Mouse (Mus musculus) midbrain, embryonic 14.5 days (tissue): ENCODE results near the gene Icam5. TPM values are rescaled to one million over a fixed set of nuclear protein-coding genes. Genes with fewer than 3 reads are reported as not detected.

Experiments used
- ATAC-seq: fragments of 200-750 bp; cut with Nextera tagmentation; 2 replicates; pipeline ENCODE4 v1.8.0; 2017; ENCODE audit warnings: moderate number of reproducible peaks, moderate library complexity; ENCODE audit not compliant: low FRiP score, low TSS enrichment
- DNase-seq: peaks from one replicate; pipeline ENCODE4 v3.0.0-alpha.2; 2015
- H3K27ac ChIP-seq: fragments of 300-500 bp; sonication (generic); replicated peaks from 2 replicates; pipeline ENCODE4 v1.5.1; 2014; ENCODE audit warnings: mild to moderate bottlenecking, low read depth, low read length, moderate library complexity
- H3K27me3 ChIP-seq: fragments of 300-500 bp; sonication (generic); 2 replicates; pipeline ENCODE4 v1.6.1; 2014; ENCODE audit warnings: low read length, control low read depth, mixed read lengths; ENCODE audit not compliant: control insufficient read depth, insufficient read depth
- H3K36me3 ChIP-seq: fragments of 300-500 bp; sonication (generic); 2 replicates; pipeline ENCODE4 v1.6.1; 2014; ENCODE audit warnings: low read length, control low read depth; ENCODE audit not compliant: control insufficient read depth, insufficient read depth
- H3K4me1 ChIP-seq: fragments of 300-500 bp; sonication (generic); 2 replicates; pipeline ENCODE4 v1.6.1; 2014; ENCODE audit warnings: mild to moderate bottlenecking, antibody characterized with exemption, low read length, control low read depth; ENCODE audit not compliant: control insufficient read depth, insufficient read depth
- H3K4me2 ChIP-seq: fragments of 300-500 bp; sonication (generic); 2 replicates; pipeline ENCODE4 v1.6.1; 2014; ENCODE audit warnings: mild to moderate bottlenecking, low read length, moderate library complexity
- H3K4me3 ChIP-seq: fragments of 300-500 bp; sonication (generic); replicated peaks from 2 replicates; pipeline ENCODE4 v1.5.1; 2014; ENCODE audit warnings: low read depth, low read length
- H3K9ac ChIP-seq: fragments of 300-500 bp; sonication (generic); replicated peaks from 2 replicates; pipeline ENCODE4 v1.6.1; 2014; ENCODE audit warnings: mild to moderate bottlenecking, low read length, moderate library complexity
- H3K9me3 ChIP-seq: fragments of 300-500 bp; sonication (generic); 2 replicates; pipeline ENCODE4 v1.6.1; 2016; ENCODE audit warnings: low read length, control low read depth, mixed read lengths; ENCODE audit not compliant: control insufficient read depth
- WGBS: fragments of 180-500 bp; shearing (Covaris S2); extraction: QIAGEN DNeasy Blood & Tissue Kit; methylation state at CpG from one replicate; pipeline ENCODE4 v1.1.7; 2014; 5-methylcytosine and 5-hydroxymethylcytosine counted together
- polyA plus RNA-seq: library from polyadenylated mRNA; unstranded; fragments of >200 nt; fragmentation: Nextera tagmentation; extraction: Ambion mirVana; gene quantifications from 2 replicates; pipeline ENCODE4 v1.2.1, GENCODE M21; 2014

Gene Icam5
- polyA plus RNA-seq, 1 experiment from 2014 or later = 0.71 TPM

DNA sequence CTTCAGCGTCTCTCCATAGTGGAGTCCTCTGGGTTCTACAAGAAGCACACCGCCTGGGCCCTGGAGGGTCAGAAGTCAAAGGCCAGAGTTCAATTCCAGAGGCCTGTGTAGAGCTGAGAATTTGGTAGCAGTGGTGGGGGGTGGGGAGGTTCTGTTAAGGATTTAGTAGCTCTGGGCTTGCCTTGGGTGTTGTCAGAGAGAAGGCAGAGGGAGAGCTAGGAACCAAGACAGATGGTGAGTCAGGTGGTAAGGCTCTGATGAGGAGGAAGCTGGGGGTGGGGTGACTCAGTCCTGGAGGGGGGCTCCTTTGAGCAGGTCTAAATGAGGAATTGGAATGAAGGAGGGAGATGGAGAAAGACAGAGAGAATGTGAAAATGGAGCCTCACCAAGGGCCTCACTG lies 31.1 kb downstream of the Icam5 start:
- H3K4me3 ChIP-seq = no peak overlapping the region
- H3K9ac ChIP-seq = no peak overlapping the region
- no peaks in the 10 kb centered on the region for H3K27me3 ChIP-seq
- no peaks in the 10 kb centered on the region for H3K9me3 ChIP-seq
- H3K4me2 ChIP-seq = no peak overlapping the region
- peaks cover 48% of the 10 kb centered on the region for H3K36me3 ChIP-seq
- no peak overlapping the region for H3K27ac ChIP-seq
- WGBS = 92% methylated on average over 2 of the region's 2 CpGs
- no peaks in the 10 kb centered on the region for H3K4me1 ChIP-seq
- DNase-seq (no peak), ATAC-seq (no peak)

DNA sequence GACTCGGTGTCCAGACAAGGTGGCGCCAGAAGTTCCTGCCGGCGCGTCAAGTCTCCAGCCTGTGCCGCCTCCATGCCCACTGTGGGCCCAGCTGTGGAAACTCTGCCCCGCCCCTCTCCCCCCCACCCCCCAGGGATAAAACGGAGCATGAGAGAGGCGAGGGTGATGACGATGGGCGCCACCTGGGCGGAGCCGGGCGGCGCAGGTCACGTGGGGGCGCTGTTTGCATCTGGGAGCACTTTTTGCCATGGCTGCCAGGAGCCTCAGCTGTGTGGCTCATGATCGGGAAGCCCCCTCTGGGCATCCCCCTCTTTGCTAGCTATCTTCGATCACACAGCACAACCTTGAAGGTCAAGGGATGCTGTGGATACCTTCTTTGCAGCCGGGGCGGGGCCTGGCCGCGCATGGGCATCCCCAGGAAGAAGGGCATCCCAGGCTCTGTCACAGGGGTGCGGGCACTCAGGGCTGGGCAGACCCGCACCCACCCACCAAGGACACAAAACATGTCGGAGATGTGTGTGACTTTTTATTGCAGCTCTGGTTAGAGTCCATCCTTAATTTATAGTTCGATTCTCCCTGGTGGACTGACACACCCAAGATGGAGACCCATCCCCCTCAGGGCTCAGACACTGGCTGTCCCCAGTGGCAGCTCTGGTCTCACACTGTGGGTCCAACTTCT lies 35.3 kb downstream of the Icam5 start, which contains the start of gene Zglp1:
Gene Zglp1, minus strand, starts transcription at position 88 of the 679 bp plus-strand sequence.
- 85% methylated on average over 27 of the region's 27 CpGs for WGBS
- H3K9me3 ChIP-seq = no peaks in the 10 kb centered on the region
- no peak for DNase-seq
- H3K36me3 ChIP-seq = peaks cover 46% of the 10 kb centered on the region
- no peak within 1 kb of the TSS for H3K27ac ChIP-seq
- ATAC-seq = no peak
- H3K4me3 ChIP-seq = no peak within 1 kb of the TSS
- H3K27me3 ChIP-seq = no peaks in the 10 kb centered on the region
- H3K4me2 ChIP-seq = no peak within 1 kb of the TSS
- no peak within 1 kb of the TSS for H3K9ac ChIP-seq
- peaks cover 1% of the 10 kb centered on the region; the same call in 1 of the 2 replicates for H3K4me1 ChIP-seq

DNA sequence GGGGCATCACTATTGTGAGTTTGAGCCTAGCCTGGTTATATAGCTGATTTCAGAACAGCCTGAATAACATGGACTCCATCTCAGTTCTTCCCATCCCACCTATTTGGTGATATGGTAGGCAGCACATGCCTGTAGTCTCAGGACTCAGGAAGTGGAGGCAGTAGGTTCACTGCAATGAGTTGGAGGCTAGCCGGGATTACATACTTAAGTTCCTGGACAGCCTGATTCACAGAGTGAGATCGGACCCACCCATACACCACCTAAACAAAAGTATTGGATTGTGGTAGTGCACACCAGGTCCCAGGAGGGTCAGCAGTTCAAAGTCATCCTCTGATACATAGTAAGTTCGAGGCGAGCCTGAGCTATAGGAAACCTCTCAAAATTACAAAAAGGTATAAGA lies 40.8 kb downstream of the Icam5 start:
- ATAC-seq (no peak), DNase-seq (no peak)
- Histone ChIP-seq H3K9ac (peak overlapping the region; percentile 85), H3K36me3 (peaks cover 34% of the 10 kb centered on the region), H3K27ac (no peak overlapping the region; the same call in 1 of the 2 replicates), H3K4me2 (peak overlapping the region; percentile 93), H3K4me3 (peak overlapping the region; percentile 86), H3K27me3 (no peaks in the 10 kb centered on the region), H3K9me3 (no peaks in the 10 kb centered on the region), H3K4me1 (peaks cover 8% of the 10 kb centered on the region; the same call in 1 of the 2 replicates)
- WGBS = 22% methylated on average over 4 of the region's 4 CpGs

DNA sequence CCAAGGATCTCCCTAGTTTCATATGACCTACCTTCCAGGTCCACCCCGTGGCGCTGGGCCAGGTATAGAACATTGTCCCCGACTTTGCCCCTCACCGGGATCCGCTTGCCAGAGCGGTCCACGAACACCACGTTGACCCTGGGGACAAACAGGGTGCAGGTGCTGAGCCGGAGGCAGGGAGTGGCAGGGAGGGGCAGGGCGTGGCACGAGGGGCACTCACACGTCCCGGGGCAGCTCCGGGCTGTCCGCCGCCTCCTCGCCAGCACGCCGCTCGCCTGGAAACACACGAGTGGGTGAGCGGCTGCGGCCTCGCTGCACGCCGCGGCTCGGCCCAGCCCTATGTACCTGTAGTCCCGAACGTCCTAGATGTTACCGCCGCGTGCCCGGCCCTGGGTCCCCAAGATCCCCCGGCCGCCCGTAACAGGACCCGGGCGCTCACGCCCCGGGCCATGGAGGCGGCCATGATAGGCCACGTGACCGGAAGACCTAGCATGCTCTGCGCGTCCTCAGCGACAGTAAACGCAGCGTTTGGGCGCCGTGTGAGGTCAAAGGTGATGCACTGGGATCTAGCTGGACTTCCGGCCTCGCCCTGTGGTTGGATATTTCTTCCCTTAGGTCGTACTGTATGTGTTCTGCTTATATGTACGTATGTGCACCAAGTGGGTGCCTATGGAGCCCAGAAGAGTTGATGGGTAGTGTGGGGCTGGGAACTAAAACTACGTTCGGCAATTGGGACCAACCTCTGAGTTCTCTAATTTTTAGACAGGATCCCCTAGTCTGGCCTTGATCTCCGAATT lies 41.4 kb downstream of the Icam5 start, which contains the start of the genes Gm49373 and Fdx1l:
Gene Gm49373, minus strand, starts transcription at position 53 of the 797 bp plus-strand sequence.
Gene Fdx1l, minus strand, starts transcription at position 571 of the 797 bp plus-strand sequence.
- H3K27me3 ChIP-seq = no peaks in the 10 kb centered on the region
- DNase-seq (peak; percentile 95), ATAC-seq (peak; percentile 94)
- H3K4me1 ChIP-seq = peaks cover 8% of the 10 kb centered on the region; the same call in 1 of the 2 replicates
- peak within 1 kb of the TSS; percentile 60 for H3K27ac ChIP-seq
- H3K9me3 ChIP-seq = no peaks in the 10 kb centered on the region
- peaks cover 35% of the 10 kb centered on the region for H3K36me3 ChIP-seq
- whole genome bisulfite sequencing = 3% methylated on average over 58 of the region's 58 CpGs
- H3K9ac ChIP-seq = peak within 1 kb of the TSS; percentile 85
- peak within 1 kb of the TSS; percentile 93 for H3K4me2 ChIP-seq
- peak within 1 kb of the TSS; percentile 86 for H3K4me3 ChIP-seq

DNA sequence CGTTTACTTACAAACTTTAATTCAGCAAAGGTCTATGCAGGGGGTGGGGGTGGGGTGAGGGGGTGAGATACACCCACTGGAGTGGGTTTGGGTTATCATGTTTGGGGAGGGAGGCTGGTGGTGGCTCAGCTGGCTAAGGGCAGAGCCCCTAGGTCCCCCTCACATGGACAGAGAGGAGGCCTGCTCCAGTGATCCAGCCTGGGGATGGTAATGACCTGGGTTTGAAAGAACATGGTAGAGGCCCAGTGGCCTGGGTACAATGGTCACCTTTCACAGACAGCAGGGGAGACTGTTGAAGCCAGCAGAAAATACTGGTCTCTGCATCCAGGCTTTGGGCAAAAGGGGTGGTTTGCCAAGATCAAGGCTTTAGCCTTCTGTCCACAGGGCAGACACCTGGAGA lies 42.3 kb downstream of the Icam5 start:
- Histone ChIP-seq H3K27ac (no peak overlapping the region), H3K9ac (no peak overlapping the region), H3K36me3 (peaks cover 44% of the 10 kb centered on the region), H3K4me3 (no peak overlapping the region), H3K4me2 (no peak overlapping the region), H3K9me3 (no peaks in the 10 kb centered on the region), H3K27me3 (no peaks in the 10 kb centered on the region), H3K4me1 (peaks cover 8% of the 10 kb centered on the region; the same call in 1 of the 2 replicates)
- no peak for DNase-seq
- WGBS = 90% methylated on average over 1 of the region's 1 CpGs
- no peak for ATAC-seq

DNA sequence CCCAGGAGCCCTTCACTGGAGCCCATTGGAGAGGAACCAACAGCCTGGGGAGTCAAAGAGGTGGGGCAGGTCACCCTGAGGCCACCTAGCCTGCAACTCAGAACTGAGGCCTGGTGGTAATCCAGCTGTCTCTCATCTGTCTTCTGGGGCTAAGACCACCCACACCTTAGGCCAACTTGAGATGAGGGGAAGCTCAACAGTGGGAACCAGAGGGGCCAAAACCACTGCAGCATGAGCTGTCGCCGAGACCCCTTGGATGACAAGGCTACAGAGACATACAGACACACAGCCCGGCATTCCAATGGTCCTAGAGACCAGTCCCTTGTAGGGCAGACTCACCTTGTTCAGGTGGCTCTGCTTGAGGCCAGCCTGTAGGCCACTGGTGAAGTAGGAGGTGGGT lies 43.8 kb downstream of the Icam5 start:
- H3K4me1 ChIP-seq = peaks cover 8% of the 10 kb centered on the region; the same call in 1 of the 2 replicates
- WGBS = 95% methylated on average over 3 of the region's 3 CpGs
- H3K4me2 ChIP-seq = no peak overlapping the region
- no peaks in the 10 kb centered on the region for H3K9me3 ChIP-seq
- H3K9ac ChIP-seq = no peak overlapping the region
- H3K27ac ChIP-seq = no peak overlapping the region
- no peaks in the 10 kb centered on the region for H3K27me3 ChIP-seq
- peaks cover 59% of the 10 kb centered on the region for H3K36me3 ChIP-seq
- no peak overlapping the region for H3K4me3 ChIP-seq
- ATAC-seq (no peak), DNase-seq (no peak)

DNA sequence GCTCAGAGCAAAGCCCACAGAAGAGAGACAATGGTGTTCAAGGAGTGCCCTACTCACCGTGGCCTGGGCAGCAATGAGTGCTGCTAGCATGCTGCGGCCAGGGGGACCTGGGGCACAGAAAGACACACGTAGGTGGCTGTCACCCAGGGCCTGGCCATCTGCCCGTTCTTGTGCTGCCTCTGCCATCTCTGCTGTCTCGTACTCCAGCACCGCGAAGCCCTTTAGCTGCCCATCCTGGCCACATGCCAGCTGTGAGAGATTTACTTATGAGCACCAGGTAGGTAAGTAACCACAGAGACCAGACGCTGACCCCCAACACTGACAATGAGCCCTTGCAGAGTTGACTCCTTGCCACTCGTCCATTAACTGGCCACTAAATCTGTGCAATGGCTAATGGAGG lies 49.3 kb downstream of the Icam5 start:
- DNase-seq (no peak), ATAC-seq (no peak)
- H3K4me3 ChIP-seq = no peak overlapping the region
- H3K27me3 ChIP-seq = no peaks in the 10 kb centered on the region
- H3K9me3 ChIP-seq = no peaks in the 10 kb centered on the region
- no peak overlapping the region for H3K4me2 ChIP-seq
- H3K36me3 ChIP-seq = peaks cover 94% of the 10 kb centered on the region
- WGBS = 90% methylated on average over 9 of the region's 9 CpGs
- no peak overlapping the region for H3K27ac ChIP-seq
- H3K4me1 ChIP-seq = no peaks in the 10 kb centered on the region
- no peak overlapping the region for H3K9ac ChIP-seq

DNA sequence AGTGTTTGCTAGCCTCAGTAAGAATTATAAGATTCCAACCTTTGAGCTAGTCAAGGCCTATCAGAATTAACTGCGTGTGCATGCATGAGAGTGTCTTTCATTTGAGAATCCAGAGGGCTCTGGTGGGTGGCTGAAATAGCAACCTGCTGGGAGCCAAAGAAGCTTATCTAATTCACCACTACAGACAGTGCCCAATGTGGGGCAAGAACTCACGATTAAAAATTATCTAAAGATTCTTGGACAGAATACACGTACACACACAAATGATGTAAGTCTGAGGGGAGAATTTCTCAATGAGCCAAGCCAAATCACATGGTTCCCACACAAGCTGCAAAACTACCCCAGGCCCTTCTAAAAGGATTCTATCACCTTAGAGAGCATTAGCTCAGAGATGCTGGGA lies 51.5 kb downstream of the Icam5 start:
- Histone ChIP-seq H3K9ac (no peak overlapping the region), H3K4me2 (no peak overlapping the region), H3K4me1 (no peaks in the 10 kb centered on the region), H3K9me3 (no peaks in the 10 kb centered on the region), H3K36me3 (peaks cover 94% of the 10 kb centered on the region), H3K4me3 (no peak overlapping the region), H3K27me3 (no peaks in the 10 kb centered on the region), H3K27ac (no peak overlapping the region)
- 76% methylated on average over 3 of the region's 3 CpGs for WGBS
- DNase-seq = no peak
- ATAC-seq = no peak
